8 mouse cellular contexts compared by ENCODE assay signal in genomic region chr19:6341453-6342077, GRCm38 (mm10). TPM values are rescaled to one million over a fixed set of nuclear protein-coding genes. Genes with fewer than 3 reads are reported as not detected.
DNase-seq lines count a peak whose midpoint lies in the region; ATAC-seq and TF ChIP-seq lines count a peak whose summit lies in the region.

No protein-coding gene starts in this region.

- H3K4me2 ChIP-seq in embryonic facial prominence, embryonic 12.5 days (replicated peaks): peak overlapping the region; percentile 95
- H3K4me2 ChIP-seq in intestine, embryonic 14.5 days (ENCODE audit: low read length): peak overlapping the region; percentile 83
- H3K4me2 ChIP-seq in neural tube, embryonic 14.5 days (ENCODE audit: low read depth, low read length): peak overlapping the region; percentile 71

- 9% methylated on average over 23 of the region's 23 CpGs for WGBS in embryonic facial prominence, embryonic 12.5 days
- 12% methylated on average over 22 of the region's 23 CpGs for WGBS in intestine, embryonic 14.5 days
- WGBS in neural tube, embryonic 14.5 days: 7% methylated on average over 23 of the region's 23 CpGs

- peaks cover 63% of the 10 kb centered on the region for H3K36me3 ChIP-seq in embryonic facial prominence, embryonic 12.5 days
- peaks cover 50% of the 10 kb centered on the region for H3K36me3 ChIP-seq in intestine, embryonic 14.5 days (ENCODE audit: control insufficient read depth, insufficient read depth, low read length)
- peaks cover 43% of the 10 kb centered on the region for H3K36me3 ChIP-seq in neural tube, embryonic 14.5 days (ENCODE audit: control insufficient read depth, insufficient read depth, low read length)

- no peak for DNase-seq in left cerebral cortex, adult 2 months (ENCODE audit: extremely low spot score in 1 of 2, low spot score in 2 of 2)
- no peak for DNase-seq in left cerebral cortex, postnatal 25 days (ENCODE audit: low spot score in 2 of 2)
- DNase-seq in intestine, embryonic 14.5 days (ENCODE audit: low spot score): no peak
- DNase-seq in right cerebral cortex, postnatal 4 days: no peak
- no peak for DNase-seq in left cerebral cortex, adult 8-10 months (ENCODE audit: low spot score in 2 of 2)
- DNase-seq in gastrocnemius, postnatal 25 days: no peak

- TF ChIP-seq CTCF in left cerebral cortex, adult 2 months (IDR thresholded peaks at IDR 0.05): no peak

- intact Hi-C loops in left cerebral cortex, adult 2 months (cut with DNase I): no loop called here
- intact Hi-C loops in left cerebral cortex, postnatal 25 days (cut with DNase I): no loop called here

- H3K27ac ChIP-seq in left cerebral cortex, adult 2 months: peak overlapping the region; percentile 86
- H3K27ac ChIP-seq in embryonic facial prominence, embryonic 12.5 days: peak overlapping the region; percentile 67
- H3K27ac ChIP-seq in intestine, embryonic 14.5 days (ENCODE audit: low read depth): no peak overlapping the region
- H3K27ac ChIP-seq in neural tube, embryonic 14.5 days (ENCODE audit: low read depth, low read length): peak overlapping the region; percentile 7; the same call in 1 of the 2 replicates

- peak overlapping the region; percentile 78 for H3K9ac ChIP-seq in embryonic facial prominence, embryonic 12.5 days
- H3K9ac ChIP-seq in intestine, embryonic 14.5 days (ENCODE audit: low read length): peak overlapping the region; percentile 51
- peak overlapping the region; percentile 67 for H3K9ac ChIP-seq in neural tube, embryonic 14.5 days (replicated peaks; ENCODE audit: low read depth, low read length)

- peak overlapping the region; percentile 81 for H3K4me3 ChIP-seq in left cerebral cortex, adult 2 months
- H3K4me3 ChIP-seq in embryonic facial prominence, embryonic 12.5 days: peak overlapping the region; percentile 65
- H3K4me3 ChIP-seq in intestine, embryonic 14.5 days (ENCODE audit: low read depth, low read length): peak overlapping the region; percentile 50
- H3K4me3 ChIP-seq in neural tube, embryonic 14.5 days (ENCODE audit: low read depth, low read length): peak overlapping the region; percentile 53

- peaks cover 12% of the 10 kb centered on the region for H3K4me1 ChIP-seq in embryonic facial prominence, embryonic 12.5 days
- peaks cover 7% of the 10 kb centered on the region for H3K4me1 ChIP-seq in intestine, embryonic 14.5 days (replicated peaks; ENCODE audit: control insufficient read depth, insufficient read depth, low read length)
- H3K4me1 ChIP-seq in neural tube, embryonic 14.5 days (ENCODE audit: control insufficient read depth, insufficient read depth, low read length): peaks cover 10% of the 10 kb centered on the region

- ATAC-seq in embryonic facial prominence, embryonic 12.5 days (ENCODE audit: insufficient number of reproducible peaks, insufficient read depth, low FRiP score, low TSS enrichment): no peak
- ATAC-seq in intestine, embryonic 14.5 days (replicated peaks; ENCODE audit: low FRiP score, low TSS enrichment, low read depth): no peak
- no peak for ATAC-seq in neural tube, embryonic 14.5 days (ENCODE audit: low read depth)

- no peaks in the 10 kb centered on the region for H3K9me3 ChIP-seq in embryonic facial prominence, embryonic 12.5 days
- no peaks in the 10 kb centered on the region for H3K9me3 ChIP-seq in intestine, embryonic 14.5 days (ENCODE audit: control insufficient read depth, low read length)
- H3K9me3 ChIP-seq in neural tube, embryonic 14.5 days (ENCODE audit: control insufficient read depth, low read length): no peaks in the 10 kb centered on the region

- H3K27me3 ChIP-seq in embryonic facial prominence, embryonic 12.5 days: no peaks in the 10 kb centered on the region
- no peaks in the 10 kb centered on the region for H3K27me3 ChIP-seq in intestine, embryonic 14.5 days (replicated peaks; ENCODE audit: control insufficient read depth, insufficient read depth, low read length)
- H3K27me3 ChIP-seq in neural tube, embryonic 14.5 days (ENCODE audit: control insufficient read depth, insufficient read depth, low read length): no peaks in the 10 kb centered on the region

RNA-seq across cellular contexts. Expression of gene Map4k2, which starts 0.6 kb away (rescaled TPM):
- 100 to 1,000 TPM in 1 of 2 experiments, 10 to 100 TPM in 1; 94.9 to 108 TPM for total RNA-seq in left cerebral cortex, adult 2 months (2021)
- total RNA-seq in left cerebral cortex, postnatal 25 days (2021): 10 to 100 TPM; 83.3 to 92.3 TPM
- 15.6 and 16.8 TPM in 2 replicates for polyA plus RNA-seq in embryonic facial prominence, embryonic 12.5 days (2016; fragmentation: Nextera tagmentation; extraction: Ambion mirVana)
- polyA plus RNA-seq in intestine, embryonic 14.5 days (2014; fragmentation: Nextera tagmentation; extraction: Ambion mirVana): 7.6 and 9.2 TPM in 2 replicates
- polyA plus RNA-seq in neural tube, embryonic 14.5 days (2014; fragmentation: Nextera tagmentation; extraction: Ambion mirVana): 13.3 and 15.8 TPM in 2 replicates
- 100 to 1,000 TPM in 2 of 4 experiments, 10 to 100 TPM in 2; 91.7 to 111 (median 101) TPM for total RNA-seq in left cerebral cortex, adult 8-10 months (2022)
- total RNA-seq in gastrocnemius, postnatal 25 days (2021): 10 to 100 TPM in 1 of 2 experiments, 1 to 10 TPM in 1; 9.2 to 14.6 TPM

RNA-seq across cellular contexts. Expression of gene Men1, which starts 6.8 kb away (rescaled TPM):
- total RNA-seq in left cerebral cortex, adult 2 months (2021): 10 to 100 TPM; 64.7 to 72.5 TPM
- 10 to 100 TPM; 69.7 to 70.0 TPM for total RNA-seq in left cerebral cortex, postnatal 25 days (2021)
- 107 and 111 TPM in 2 replicates for polyA plus RNA-seq in embryonic facial prominence, embryonic 12.5 days (2016; fragmentation: Nextera tagmentation; extraction: Ambion mirVana)
- 55.2 and 56.2 TPM in 2 replicates for polyA plus RNA-seq in intestine, embryonic 14.5 days (2014; fragmentation: Nextera tagmentation; extraction: Ambion mirVana)
- polyA plus RNA-seq in neural tube, embryonic 14.5 days (2014; fragmentation: Nextera tagmentation; extraction: Ambion mirVana): 36.8 and 43.9 TPM in 2 replicates
- 10 to 100 TPM; 58.9 to 66.9 (median 62.6) TPM for total RNA-seq in left cerebral cortex, adult 8-10 months (2022)
- total RNA-seq in gastrocnemius, postnatal 25 days (2021): 1 to 10 TPM; 5.0 to 7.0 TPM

RNA-seq across cellular contexts. Expression of gene Sf1, which starts 21.9 kb away (rescaled TPM):
- 100 to 1,000 TPM; 208 to 212 TPM for total RNA-seq in left cerebral cortex, adult 2 months (2021)
- 100 to 1,000 TPM; 180 to 195 TPM for total RNA-seq in left cerebral cortex, postnatal 25 days (2021)
- 158 and 159 TPM in 2 replicates for polyA plus RNA-seq in embryonic facial prominence, embryonic 12.5 days (2016; fragmentation: Nextera tagmentation; extraction: Ambion mirVana)
- polyA plus RNA-seq in intestine, embryonic 14.5 days (2014; fragmentation: Nextera tagmentation; extraction: Ambion mirVana): 135 and 143 TPM in 2 replicates
- 91.7 and 112 TPM in 2 replicates for polyA plus RNA-seq in neural tube, embryonic 14.5 days (2014; fragmentation: Nextera tagmentation; extraction: Ambion mirVana)
- 100 to 1,000 TPM; 164 to 203 (median 187) TPM for total RNA-seq in left cerebral cortex, adult 8-10 months (2022)
- 10 to 100 TPM; 65.5 to 75.2 TPM for total RNA-seq in gastrocnemius, postnatal 25 days (2021)

RNA-seq across cellular contexts. Expression of gene Cdc42bpg, which starts 35.3 kb away (rescaled TPM):
- total RNA-seq in left cerebral cortex, adult 2 months (2021): 1 to 10 TPM; 3.4 to 4.1 TPM
- 1 to 10 TPM; 2.7 to 2.9 TPM for total RNA-seq in left cerebral cortex, postnatal 25 days (2021)
- polyA plus RNA-seq in embryonic facial prominence, embryonic 12.5 days (2016; fragmentation: Nextera tagmentation; extraction: Ambion mirVana): 0.65 and 0.95 TPM in 2 replicates
- 1.5 and 1.8 TPM in 2 replicates for polyA plus RNA-seq in intestine, embryonic 14.5 days (2014; fragmentation: Nextera tagmentation; extraction: Ambion mirVana)
- polyA plus RNA-seq in neural tube, embryonic 14.5 days (2014; fragmentation: Nextera tagmentation; extraction: Ambion mirVana): 0.61 and 0.71 TPM in 2 replicates
- total RNA-seq in left cerebral cortex, adult 8-10 months (2022): 1 to 10 TPM; 5.4 to 7.4 (median 5.5) TPM
- total RNA-seq in gastrocnemius, postnatal 25 days (2021): 1 to 10 TPM; 4.0 to 5.1 TPM

RNA-seq across cellular contexts. Expression of gene Pygm, which starts 42.6 kb away (rescaled TPM):
- 10 to 100 TPM; 28.4 to 32.7 TPM for total RNA-seq in left cerebral cortex, adult 2 months (2021)
- total RNA-seq in left cerebral cortex, postnatal 25 days (2021): 10 to 100 TPM; 26.8 to 35.5 TPM
- 3.5 and 6.0 TPM in 2 replicates for polyA plus RNA-seq in embryonic facial prominence, embryonic 12.5 days (2016; fragmentation: Nextera tagmentation; extraction: Ambion mirVana)
- 5.9 and 6.2 TPM in 2 replicates for polyA plus RNA-seq in intestine, embryonic 14.5 days (2014; fragmentation: Nextera tagmentation; extraction: Ambion mirVana)
- 4.3 and 4.4 TPM in 2 replicates for polyA plus RNA-seq in neural tube, embryonic 14.5 days (2014; fragmentation: Nextera tagmentation; extraction: Ambion mirVana)
- 10 to 100 TPM; 25.2 to 37.8 (median 32.7) TPM for total RNA-seq in left cerebral cortex, adult 8-10 months (2022)
- 1,000 to 10,000 TPM; 5,552 to 6,904 TPM for total RNA-seq in gastrocnemius, postnatal 25 days (2021)

Comparison
In these comparisons a context has a peak if more than half of its experiments do, and no peak if none do; other contexts are left out.
1. RNA of gene Map4k2, which starts 0.6 kb away (total RNA-seq): 94.9 to 108 TPM in left cerebral cortex, adult 2 months, 91.7 to 111 TPM in left cerebral cortex, adult 8-10 months and 83.3 to 92.3 TPM in left cerebral cortex, postnatal 25 days; 9.2 to 14.6 TPM in gastrocnemius, postnatal 25 days; every median in the first group is over 4 times any median in the second.
2. RNA of gene Men1, which starts 6.8 kb away (total RNA-seq): 64.7 to 72.5 TPM in left cerebral cortex, adult 2 months, 69.7 to 70.0 TPM in left cerebral cortex, postnatal 25 days and 58.9 to 66.9 TPM in left cerebral cortex, adult 8-10 months; 5.0 to 7.0 TPM in gastrocnemius, postnatal 25 days; every median in the first group is over 4 times any median in the second.
3. Peak in every context shown above with its lines, with median percentiles within 50 percentile points of each other: H3K4me3 ChIP-seq, H3K4me2 ChIP-seq and H3K9ac ChIP-seq.